Mouse (Mus musculus): ENCODE data around the gene Helb.

Helb gene

DNA sequence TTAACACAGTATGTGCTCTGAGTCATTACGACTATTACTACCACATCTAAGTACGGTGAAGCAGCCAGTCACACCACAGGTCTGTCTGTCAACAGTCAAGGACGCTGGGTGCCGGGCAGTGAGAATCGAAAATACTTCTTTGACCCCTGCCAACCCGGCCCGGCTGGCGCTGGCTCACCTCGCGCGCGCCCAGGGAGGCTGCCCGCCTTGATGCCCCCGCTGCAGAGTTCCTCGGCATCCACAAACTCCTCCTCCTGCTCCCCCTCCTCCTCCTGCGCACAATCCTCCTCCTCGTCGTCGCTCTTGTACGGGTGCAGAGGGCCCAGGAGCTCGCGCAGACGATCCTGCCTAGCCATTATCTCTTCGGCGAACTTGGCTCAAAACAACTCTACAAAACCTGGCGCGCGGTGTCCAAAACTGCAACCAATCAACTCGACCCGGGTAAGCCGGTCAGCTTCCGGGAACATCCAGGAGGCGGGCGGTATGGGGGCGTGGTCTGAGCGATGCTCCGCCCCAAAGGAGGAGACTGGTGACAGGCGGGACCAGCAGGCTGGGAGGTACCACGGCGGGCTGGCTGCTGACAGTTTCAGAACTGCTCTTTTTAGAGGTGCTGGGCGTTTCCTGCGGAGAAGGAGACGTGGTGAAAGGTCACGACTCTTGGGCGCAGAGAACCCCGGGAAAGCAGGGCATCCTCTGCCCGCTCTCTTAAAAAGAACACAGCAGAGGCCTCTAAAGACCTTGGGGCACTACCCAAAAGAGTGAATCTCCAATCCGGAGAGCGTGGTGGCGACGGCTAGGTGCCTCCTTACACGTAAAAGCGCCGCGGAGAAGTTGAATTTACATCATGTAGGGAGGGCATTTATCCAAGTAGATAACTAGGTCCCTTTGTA, at the start of gene Helb:
Helb (minus strand) TSS at position 481 of the 890 bp plus-strand sequence.
- under 1% methylated on average over 55 of the region's 55 CpGs for WGBS

DNA sequence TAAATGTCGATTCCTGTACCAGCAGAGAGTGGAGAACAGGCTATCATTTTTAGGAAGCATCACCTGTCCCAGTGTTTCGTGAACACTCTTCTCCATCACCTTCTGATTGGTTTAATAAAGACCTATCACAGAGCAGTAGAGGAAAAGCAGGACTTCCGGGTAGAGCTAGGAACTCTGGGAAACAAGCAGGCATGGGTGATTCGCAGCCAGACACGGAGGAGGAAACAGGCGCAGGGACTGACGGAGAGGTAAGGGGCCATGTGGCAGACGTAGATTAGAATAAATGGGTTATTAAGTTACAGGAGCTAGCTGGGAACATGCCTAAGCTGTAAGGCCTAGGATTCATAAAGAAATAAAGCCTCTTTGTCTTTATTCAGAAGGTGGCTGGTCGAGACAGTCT, 47.7 kb upstream of the Helb start:
- 80% methylated on average over 9 of the region's 9 CpGs for WGBS

DNA sequence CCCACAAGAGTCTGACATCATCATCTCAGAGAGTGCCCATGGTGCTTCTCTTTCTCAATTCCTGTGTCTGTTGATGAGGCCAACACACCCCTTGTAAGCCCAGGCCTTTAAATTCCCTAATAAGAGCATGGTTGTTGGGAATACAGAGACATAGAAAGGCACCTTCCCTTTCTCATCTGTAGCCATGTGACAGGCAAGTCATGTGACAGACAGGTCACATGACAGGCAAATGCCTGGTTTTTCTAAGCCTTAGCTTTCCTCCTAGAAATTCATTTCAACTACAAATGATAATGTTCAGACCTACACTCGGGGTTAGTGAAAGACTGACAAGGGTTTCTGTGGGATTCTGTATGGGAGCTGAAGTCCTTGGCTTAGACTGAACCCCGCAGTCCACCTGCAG, 41.1 kb upstream of the Helb start:
- 92% methylated on average over 2 of the region's 2 CpGs for WGBS

DNA sequence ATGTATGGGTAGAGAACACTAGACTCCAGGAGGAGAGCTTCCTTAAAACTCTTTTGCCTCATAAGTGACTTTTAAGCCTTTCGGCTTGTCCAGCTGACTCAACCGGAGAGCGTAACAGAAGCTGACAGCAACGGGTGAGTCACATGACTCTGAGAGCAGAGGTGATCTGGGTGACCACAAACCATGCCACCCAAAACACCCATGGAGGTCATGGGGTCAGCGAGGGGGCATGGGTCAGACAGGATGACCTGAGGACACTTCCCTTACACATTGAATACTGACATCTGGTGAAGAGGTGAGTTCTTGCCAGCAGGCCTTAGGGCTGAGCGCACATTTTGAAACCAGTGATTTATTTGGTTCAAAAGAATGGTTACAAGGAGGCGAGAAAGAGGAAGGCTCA, 38.9 kb upstream of the Helb start:
- WGBS: 91% methylated on average over 7 of the region's 7 CpGs

DNA sequence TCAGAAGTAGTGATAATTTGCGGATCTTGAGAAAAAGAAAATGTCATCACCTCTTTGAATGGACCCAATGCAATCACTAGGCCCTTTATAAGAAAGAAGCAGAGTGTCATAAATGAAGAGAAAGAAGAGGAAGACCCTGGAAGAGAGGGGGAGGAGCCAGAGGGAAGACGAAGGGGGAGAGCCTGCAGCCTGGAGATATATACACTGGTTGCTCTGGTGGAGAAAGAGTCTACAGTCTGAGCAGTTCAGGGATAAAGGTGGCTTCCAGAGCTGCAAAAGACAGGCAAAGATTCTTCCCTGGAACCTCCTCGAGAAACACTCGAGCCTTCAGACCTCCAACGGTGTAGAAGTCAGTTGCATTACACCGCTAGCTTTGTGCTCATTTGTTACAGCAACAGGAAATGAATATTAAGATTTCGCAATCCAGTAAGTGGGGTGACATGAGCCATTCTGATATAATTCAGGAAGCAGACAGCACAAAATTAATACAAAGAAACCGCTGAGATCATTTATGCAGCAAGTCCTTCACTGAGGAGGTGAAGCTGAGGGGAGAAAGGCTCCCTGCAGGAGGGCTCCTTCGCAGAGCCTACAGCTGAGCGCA, 28.2 kb upstream of the Helb start:
- 80% methylated on average over 10 of the region's 10 CpGs for WGBS

DNA sequence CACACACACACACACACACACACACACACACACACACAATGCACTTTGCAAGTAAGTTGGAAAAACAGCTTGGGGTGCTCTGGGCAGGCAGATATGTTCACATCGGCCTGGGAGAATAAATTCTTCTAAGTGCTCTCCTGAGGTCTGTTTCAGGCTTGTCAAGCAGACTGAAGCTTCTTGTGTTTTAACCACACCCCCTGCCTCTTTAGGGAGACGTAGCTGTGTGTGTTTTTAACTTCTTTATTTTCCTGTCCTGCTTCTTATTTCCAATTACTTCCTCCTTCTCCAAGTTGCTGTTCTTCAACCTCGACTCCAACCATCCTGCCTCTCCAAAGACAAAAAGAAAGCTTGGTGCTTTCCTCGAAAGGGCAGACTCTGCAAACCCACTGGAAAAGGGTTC, 27.4 kb upstream of the Helb start:
- 80% methylated on average over 4 of the region's 4 CpGs for WGBS

DNA sequence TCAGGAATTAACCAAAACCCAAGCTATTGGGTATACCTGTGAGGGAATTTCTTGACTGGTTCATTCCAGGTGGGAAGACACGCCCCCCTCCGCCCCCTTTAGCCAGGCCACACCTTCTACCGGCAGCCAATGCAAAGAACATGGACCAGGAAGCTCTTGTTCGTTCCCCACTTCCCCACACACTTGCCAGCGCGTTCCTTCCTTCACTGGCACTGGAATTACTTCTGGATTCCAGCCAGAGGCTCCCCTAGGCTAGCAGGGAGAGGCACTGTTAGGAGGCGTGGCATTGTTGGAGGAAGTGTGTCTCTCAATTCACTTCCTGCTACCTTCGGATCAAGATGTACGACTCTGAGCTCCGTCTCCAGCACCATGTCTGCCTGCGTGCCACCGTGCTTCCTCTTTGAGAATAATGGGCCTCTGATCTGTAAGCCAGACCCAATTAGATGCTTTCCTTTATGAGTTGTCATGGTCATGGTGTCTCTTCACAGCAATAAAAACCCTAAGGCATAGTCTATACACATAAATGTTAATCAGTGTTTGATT, 23.3 kb upstream of the Helb start:
- WGBS: 84% methylated on average over 12 of the region's 12 CpGs

DNA sequence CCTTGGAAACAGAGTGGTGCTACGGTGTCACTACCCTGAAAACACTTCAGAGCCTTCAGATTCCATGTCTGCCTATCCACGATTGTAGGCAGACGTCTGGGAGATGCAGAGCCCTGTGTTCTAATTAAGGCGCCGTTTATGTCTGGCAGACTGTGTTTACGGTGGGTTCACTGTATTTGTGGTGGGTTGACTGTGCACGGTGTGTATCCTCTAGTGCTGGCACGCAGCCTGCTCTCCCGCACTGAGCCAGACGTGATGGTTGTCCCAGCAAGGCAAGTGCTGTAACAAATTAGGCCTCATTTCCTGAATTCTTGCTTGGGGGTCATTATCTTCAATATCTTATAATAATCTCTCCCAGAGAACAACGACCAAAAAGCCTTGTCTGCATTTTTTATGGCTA, 20.9 kb upstream of the Helb start:
- 40% methylated on average over 11 of the region's 11 CpGs for WGBS

DNA sequence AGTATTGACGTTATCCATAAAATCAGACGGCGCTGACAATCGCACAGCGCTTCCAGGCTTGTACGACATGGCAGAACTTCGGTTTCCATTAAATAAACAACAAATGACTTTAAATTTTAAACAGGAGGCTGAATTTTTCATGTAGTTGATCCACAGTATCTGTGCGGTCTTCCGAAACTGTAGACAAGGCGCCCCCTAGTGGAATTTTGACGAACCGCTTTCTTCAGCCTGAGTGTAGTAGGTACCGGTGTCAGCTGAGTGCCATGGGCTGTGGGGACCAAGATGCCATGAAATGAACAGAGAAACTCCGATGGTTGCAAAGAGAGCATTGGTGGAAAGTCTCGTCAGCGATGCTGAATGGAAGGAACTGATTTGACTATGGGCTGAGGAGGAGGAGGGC, 17.8 kb upstream of the Helb start:
- WGBS: 54% methylated on average over 16 of the region's 16 CpGs

DNA sequence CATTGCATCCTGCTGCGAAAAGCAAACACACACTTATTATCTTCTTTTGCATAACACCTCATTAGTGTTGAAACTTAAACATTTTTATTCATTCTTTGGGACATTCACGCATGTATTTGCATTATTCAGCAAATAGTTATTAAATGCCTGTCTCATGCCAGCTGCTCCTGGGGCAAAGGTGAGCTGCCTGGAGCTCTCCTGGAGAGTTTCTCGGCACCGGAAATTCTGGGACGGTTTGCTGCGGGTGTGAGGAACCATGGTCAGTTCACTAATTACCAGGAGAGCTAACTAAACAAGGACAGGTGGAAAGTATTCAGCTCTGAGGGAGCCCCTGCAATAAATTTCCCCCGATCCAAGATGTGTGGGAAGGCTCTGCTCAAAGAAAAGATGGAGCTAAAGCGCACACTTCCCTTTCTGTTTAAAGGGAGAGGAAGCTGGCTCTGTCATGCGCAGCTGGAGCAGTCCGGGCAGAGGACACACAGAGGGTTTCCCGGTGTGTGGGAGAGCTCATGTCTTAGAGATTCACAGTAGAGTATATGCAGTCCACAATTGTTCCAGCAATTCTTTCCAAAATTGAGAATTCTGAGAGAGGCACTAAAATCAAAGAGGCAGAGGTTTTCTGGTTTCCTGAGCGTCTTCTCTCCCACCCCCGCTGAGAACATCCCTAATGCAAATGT, 16.0 kb upstream of the Helb start:
- WGBS: 40% methylated on average over 13 of the region's 13 CpGs

DNA sequence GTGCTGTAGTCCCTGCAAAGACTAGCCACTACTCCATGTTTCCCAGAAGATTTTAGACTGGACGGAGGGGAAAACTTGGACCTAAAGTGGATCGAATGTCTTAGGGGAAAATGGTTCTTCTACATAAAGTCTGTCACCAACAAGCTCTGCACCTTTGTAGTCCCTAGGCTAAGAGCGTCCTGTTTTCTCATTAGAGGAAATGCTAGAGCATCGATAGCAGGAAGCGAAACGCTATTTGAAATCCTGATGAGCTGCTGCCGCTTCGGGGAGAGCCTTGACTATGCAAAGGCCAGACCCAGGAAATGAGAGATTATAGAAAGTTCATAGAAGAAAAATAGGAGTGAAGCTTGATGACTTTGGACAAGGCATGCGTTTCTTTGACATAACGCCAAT, 12.7 kb upstream of the Helb start:
- 70% methylated on average over 10 of the region's 10 CpGs for WGBS

DNA sequence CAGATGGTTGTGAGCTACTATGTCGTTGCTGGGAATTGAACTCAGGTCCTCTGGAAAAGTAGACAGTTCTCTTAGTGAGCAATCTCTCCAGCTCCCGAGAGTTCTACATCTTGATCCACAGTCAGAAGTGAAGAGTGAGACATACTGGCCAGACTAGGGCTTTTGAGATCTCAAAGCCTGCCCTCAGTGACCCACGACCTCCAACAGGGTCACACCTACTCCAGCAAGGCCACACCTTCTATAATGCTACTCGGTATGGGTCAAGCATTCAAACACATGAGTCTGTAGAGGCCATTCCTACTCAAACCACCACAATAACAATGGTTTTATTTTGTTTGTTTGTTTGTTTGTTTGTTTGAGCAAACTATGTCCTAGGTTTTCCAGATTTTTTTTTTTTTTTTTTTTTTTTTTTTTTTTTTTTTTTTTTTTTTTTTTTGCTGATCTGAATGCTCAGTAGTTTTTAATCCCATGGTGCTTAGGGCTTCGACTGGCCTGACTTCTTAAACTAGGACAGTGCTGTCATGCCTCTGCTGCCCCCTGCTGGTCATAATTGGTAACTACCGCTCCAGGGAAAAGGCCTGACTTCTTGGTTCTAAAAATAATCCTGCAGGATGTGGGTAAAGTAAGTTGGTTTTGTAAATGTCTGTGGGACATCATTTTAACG, 12.1 kb upstream of the Helb start:
- WGBS: 51% methylated on average over 7 of the region's 7 CpGs

DNA sequence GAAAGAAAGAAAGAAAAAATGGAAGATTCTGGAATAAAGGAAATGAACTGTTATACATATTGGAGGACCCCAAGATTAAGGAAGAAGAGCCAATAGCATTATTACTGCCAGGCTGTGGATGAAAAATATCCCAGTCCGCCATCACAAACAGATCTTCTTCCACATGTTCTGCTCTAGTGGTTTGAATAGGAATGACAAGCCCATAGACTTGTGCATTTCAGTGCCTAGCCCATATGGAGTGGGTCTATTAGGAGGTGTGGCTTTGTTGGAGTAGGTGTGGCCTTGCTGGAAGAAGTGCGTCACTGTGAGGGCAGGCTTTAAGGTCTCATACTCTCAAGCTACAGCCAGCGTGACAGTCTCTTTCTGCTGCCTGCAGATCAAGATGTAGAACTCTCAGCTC, 10.9 kb upstream of the Helb start:
- WGBS: 95% methylated on average over 3 of the region's 3 CpGs

DNA sequence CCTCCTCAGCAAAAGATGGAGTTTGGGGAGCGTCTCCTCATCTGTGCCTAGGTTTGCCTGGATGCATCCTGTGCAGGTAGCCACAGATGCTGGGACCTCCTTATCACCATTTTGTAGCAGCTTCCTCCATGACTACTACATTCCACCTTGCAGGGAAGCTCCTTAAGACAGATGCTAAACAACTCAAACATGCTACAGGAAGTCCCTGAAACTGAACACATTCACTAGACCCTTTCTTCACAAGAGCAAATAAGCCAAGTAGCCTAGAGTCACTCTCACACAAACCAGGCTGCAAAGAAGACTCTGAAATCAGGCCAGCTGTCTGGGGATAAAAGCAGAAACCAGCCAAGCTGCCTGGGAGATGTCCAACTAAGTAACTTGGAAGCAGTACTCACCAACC, 2.5 kb upstream of the Helb start:
- 96% methylated on average over 1 of the region's 1 CpGs for WGBS

DNA sequence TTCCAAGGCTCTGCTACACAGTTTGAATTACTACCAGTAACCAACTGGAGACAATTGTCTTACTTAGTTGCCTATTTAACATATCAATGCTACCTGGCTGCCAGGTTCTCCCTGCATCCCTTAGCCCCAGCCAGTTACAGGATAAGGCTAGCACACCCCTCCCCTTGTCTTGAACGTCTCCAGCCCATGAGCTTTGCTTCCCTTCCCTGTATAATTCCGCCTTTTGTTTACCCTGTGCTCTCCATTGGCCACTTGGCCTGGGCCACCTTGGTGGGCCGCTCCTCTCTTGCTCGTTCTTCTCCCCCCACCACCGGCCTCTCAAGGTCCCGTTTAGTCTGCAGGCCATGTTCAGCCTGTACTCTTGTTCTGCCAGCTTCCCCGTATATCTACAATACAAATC, 1.7 kb upstream of the Helb start:
- 70% methylated on average over 7 of the region's 7 CpGs for WGBS

DNA sequence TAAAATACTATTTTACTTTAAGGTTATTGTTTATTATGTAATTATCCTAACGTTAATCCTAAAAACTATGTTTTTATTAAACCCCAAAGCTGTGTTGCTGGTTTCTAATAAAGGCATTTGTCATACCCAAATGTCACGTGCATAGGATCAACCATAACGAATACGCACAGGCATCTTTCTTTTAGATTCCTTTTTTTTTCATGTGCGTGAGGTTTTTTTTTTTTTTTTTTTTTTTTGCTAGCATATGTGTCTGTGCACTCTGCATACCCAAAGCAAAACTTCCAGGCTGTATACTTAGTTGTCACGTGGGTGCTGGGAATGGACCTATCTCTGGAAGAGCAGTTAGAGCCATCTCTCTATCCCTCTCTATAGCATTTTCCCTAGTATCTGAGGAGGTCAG, 1.2 kb upstream of the Helb start:
- WGBS: 84% methylated on average over 6 of the region's 6 CpGs

DNA sequence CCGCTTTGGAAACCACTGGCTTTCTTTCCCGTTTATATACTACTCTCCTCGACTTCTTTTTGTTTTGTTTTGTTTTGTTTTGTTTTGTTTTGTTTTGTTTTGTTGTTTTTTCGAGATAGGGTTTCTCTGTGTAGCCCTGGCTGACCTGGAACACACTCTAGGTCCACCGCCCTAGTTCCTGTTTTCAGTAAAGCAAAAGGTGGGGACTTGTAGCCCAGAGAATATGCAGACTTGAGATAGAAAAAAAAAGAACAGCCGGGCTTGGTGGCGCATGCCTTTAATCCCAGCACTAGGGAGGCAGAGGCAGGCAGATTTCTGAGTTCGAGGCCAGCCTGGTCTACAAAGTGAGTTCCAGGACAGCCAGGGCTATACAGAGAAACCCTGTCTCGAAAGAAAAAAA, 695 bp upstream of the Helb start:
- 56% methylated on average over 9 of the region's 9 CpGs for WGBS

DNA sequence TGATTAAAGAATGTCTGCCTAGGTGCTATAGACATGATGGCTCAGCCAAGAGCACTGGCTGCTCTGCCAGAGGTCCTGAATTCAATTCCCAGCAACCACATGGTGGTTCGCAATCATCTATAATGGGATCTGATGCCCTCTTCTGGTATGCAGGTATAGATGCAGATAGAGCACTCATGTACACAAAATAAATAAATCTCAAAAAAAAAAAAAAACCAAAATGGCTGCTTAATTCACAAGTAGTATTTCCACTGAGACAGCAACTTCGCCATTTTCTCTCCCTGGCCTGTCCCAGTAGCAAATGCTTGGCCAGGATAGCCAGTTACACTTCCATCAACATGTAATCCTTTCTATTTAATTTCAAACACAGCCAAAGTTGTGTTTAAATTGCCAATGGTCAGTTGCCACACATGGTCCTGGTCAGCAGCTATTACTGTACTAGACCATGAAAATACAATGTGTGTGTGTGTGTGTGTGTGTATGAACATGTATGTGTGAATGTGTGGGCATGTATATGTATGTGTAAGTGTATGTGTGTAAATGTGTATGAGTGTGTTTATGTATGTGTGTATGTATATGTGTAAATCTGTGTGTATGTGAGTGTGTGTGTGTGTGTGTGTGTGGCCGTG, 982 bp downstream of the Helb start:
- WGBS: 64% methylated on average over 3 of the region's 3 CpGs

DNA sequence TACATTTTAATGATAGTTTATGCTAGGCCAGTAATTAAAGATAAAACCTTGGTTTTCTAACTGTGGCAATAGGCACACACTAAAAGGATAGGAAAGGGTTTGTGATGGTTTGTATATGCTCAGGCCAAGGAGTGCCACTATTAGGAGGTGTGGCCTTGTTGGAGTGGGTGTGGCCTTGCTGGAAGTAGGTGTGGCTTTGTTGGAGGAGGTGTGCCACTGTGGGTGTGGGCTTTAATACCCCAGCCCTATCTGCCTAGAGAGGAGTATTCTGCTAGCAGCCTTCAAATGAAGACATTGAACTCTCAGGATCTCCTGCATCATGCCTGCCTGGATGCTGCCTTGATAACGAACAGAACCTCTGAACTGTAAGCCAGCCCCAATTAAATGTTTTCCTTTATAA, 12.0 kb downstream of the Helb start:
- WGBS: 91% methylated on average over 1 of the region's 1 CpGs

DNA sequence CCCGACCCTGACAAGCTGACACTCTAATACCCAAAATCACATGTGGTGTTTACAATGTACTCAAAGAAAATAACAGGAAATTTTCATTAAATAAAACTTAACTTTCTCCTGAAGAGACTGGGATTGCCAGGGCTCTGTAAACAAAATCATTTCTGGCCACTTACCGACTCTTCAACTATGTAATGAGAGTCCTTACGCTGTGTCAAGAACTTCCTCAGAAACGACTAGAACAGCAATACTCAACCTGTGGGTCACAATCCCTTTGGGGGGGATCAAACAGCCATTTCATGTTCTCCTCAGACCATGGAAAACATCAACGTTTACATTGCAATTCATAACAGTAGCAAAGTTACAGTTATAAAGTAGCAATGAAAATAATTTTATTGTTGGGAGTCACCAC, 15.2 kb downstream of the Helb start:
- 94% methylated on average over 5 of the region's 5 CpGs for WGBS

DNA sequence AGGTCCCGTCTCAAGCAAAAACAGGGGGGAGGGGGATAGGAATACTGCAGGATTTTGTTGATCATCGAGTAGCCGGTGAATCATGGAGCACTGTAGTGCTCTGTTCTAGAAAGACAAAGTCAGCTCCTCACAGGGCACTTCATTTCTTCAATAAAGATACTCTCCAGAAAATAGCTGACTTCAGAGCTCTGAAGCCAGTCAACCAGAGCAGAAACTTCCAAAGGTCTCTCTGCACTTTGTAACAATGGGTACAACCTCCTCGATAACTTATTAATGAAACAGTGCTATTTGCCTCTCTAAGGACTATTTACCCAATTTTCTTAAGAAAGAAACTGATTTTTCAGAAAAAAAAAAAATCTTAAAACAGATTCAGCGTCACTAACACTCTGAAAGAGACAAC, 17.1 kb downstream of the Helb start:
- 96% methylated on average over 5 of the region's 5 CpGs for WGBS

DNA sequence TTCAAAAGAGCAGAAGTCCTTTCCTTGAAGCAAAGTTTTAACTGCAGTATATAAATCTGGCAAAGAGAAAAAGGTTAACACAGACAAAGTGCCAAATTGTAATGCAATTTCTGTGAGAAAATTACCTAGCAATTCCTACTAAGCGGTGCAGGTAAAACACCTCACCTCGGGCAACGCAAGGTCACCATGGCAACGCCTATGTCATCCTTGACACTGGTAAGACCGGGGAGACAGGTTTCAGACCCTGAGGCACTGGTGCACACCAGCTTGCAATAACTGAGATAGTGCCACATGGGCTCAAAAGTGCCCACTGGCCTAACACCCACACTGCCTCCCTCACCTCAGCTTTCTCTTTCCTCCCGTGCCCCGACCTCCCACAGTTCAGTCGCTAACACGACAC, 17.7 kb downstream of the Helb start:
- 96% methylated on average over 9 of the region's 9 CpGs for WGBS

Measured in cerebral cortex, adult 2 months (tissue).